32 mouse cellular contexts compared by ENCODE assay signal in genomic region chr1:40194279-40194678, GRCm38 (mm10). TPM values are rescaled to one million over a fixed set of nuclear protein-coding genes. Genes with fewer than 3 reads are reported as not detected.
"Had no signal": no experiment of that assay in that cellular context is flagged by ENCODE, and none has a peak within 500 bp of the region (broad histone marks: within the 10 kb centered on the region; RNA-seq: fewer than 3 reads in every experiment).

No protein-coding gene starts in this region.

- H3K4me3 ChIP-seq: left cerebral cortex, adult 2 months; limb, embryonic 10.5 days; limb, embryonic 12.5 days; limb, embryonic 13.5 days; limb, embryonic 15.5 days; liver, embryonic 12.5 days; liver, embryonic 13.5 days; liver, embryonic 15.5 days; lung, embryonic 15.5 days; megakaryocyte, embryonic 14.5 days; midbrain, embryonic 10.5 days; midbrain, embryonic 12.5 days; midbrain, embryonic 13.5 days; midbrain, embryonic 15.5 days; myocyte had no signal

- H3K36me3 ChIP-seq: limb, embryonic 10.5 days; limb, embryonic 12.5 days; limb, embryonic 13.5 days; limb, embryonic 15.5 days; liver, embryonic 12.5 days; liver, embryonic 13.5 days; liver, embryonic 15.5 days; lung, embryonic 15.5 days; midbrain, embryonic 10.5 days; midbrain, embryonic 12.5 days; midbrain, embryonic 13.5 days; midbrain, embryonic 15.5 days had no signal

- H3K9ac ChIP-seq: limb, embryonic 12.5 days; limb, embryonic 13.5 days; limb, embryonic 15.5 days; liver, embryonic 12.5 days; liver, embryonic 13.5 days; liver, embryonic 14.5 days; liver, embryonic 15.5 days; lung, embryonic 14.5 days; lung, embryonic 15.5 days; midbrain, embryonic 12.5 days; midbrain, embryonic 13.5 days; midbrain, embryonic 15.5 days had no signal

- H3K27me3 ChIP-seq: limb, embryonic 12.5 days; limb, embryonic 13.5 days; limb, embryonic 15.5 days; liver, embryonic 12.5 days; liver, embryonic 13.5 days; liver, embryonic 15.5 days; lung, embryonic 15.5 days; megakaryocyte, embryonic 14.5 days; midbrain, embryonic 12.5 days; midbrain, embryonic 13.5 days; midbrain, embryonic 15.5 days had no signal

- H3K27ac ChIP-seq: left cerebral cortex, adult 2 months; limb, embryonic 10.5 days; limb, embryonic 12.5 days; limb, embryonic 13.5 days; limb, embryonic 15.5 days; liver, embryonic 12.5 days; liver, embryonic 13.5 days; liver, embryonic 14.5 days; liver, embryonic 15.5 days; lung, embryonic 15.5 days; macrophage; midbrain, embryonic 10.5 days; midbrain, embryonic 12.5 days; midbrain, embryonic 13.5 days; midbrain, embryonic 15.5 days had no signal

- H3K4me1 ChIP-seq: limb, embryonic 10.5 days; limb, embryonic 12.5 days; limb, embryonic 13.5 days; limb, embryonic 15.5 days; liver, embryonic 12.5 days; liver, embryonic 13.5 days; liver, embryonic 15.5 days; megakaryocyte, embryonic 14.5 days; midbrain, embryonic 10.5 days; midbrain, embryonic 12.5 days; midbrain, embryonic 13.5 days; midbrain, embryonic 15.5 days had no signal

- ATAC-seq: liver, embryonic 12.5 days; lung, postnatal 0 days; midbrain, embryonic 13.5 days; midbrain, embryonic 15.5 days; midbrain, embryonic 16.5 days had no signal

- H3K4me2 ChIP-seq: limb, embryonic 12.5 days; limb, embryonic 13.5 days; limb, embryonic 15.5 days; liver, embryonic 11.5 days; liver, embryonic 12.5 days; liver, embryonic 13.5 days; liver, embryonic 15.5 days; lung, embryonic 14.5 days; lung, embryonic 15.5 days; midbrain, embryonic 11.5 days; midbrain, embryonic 12.5 days; midbrain, embryonic 13.5 days; midbrain, embryonic 15.5 days had no signal

- H3K9me3 ChIP-seq: limb, embryonic 10.5 days; limb, embryonic 12.5 days; limb, embryonic 13.5 days; limb, embryonic 15.5 days; liver, embryonic 12.5 days; liver, embryonic 13.5 days; liver, embryonic 15.5 days; lung, embryonic 15.5 days; megakaryocyte, embryonic 14.5 days; midbrain, embryonic 10.5 days; midbrain, embryonic 12.5 days; midbrain, embryonic 13.5 days; midbrain, embryonic 15.5 days had no signal

- DNase-seq: left cerebral cortex, postnatal 4 days; liver; liver, embryonic 13.5 days; lung, adult 18-20 months; lung, adult 2 months; lung, embryonic 14.5 days; lung, postnatal 10 days; lung, postnatal 14 days; lung, postnatal 36 days; lung, postnatal 4 days; midbrain, embryonic 14.5 days had no signal

RNA-seq across cellular contexts. Expression of gene Il1r1, which starts 30.6 kb away (rescaled TPM):
- total RNA-seq: monocyte, adult 5-6 weeks had no signal
